Mouse (Mus musculus) ES-E14 (cell line): ENCODE measurements around the gene Arl15. TPM values are rescaled to one million over a fixed set of nuclear protein-coding genes. Genes with fewer than 3 reads are reported as not detected.

Experiments used
- DNase-seq: peaks from one replicate; pipeline ENCODE4 v3.0.0-alpha.2; 2013; ENCODE audit warnings: low read depth, low spot score
- H3K27ac ChIP-seq: 2 replicates; pipeline ENCODE4 v1.5.1; 2012; ENCODE audit warnings: low read depth, mild to moderate bottlenecking, low read length, moderate library complexity, mixed read lengths; ENCODE audit not compliant: poor library complexity, insufficient read depth, severe bottlenecking
- H3K36me3 ChIP-seq: 2 replicates; pipeline ENCODE4 v1.6.1; 2012; ENCODE audit warnings: mild to moderate bottlenecking, low read length, moderate library complexity, mixed read lengths; ENCODE audit not compliant: control insufficient read depth, poor library complexity, insufficient read depth, severe bottlenecking
- H3K4me1 ChIP-seq, 2 experiments: fragments of 150-350 bp in 1 of 2; sonication (generic) in 1 of 2; 2 replicates each; pipeline ENCODE4 v1.6.1; 2012; ENCODE audit warnings: low read length in 2 of 2, mild to moderate bottlenecking in 1 of 2, mixed read lengths in 1 of 2; ENCODE audit not compliant: control insufficient read depth in 2 of 2, insufficient read depth in 2 of 2, poor library complexity in 1 of 2
- H3K4me3 ChIP-seq, 2 experiments: fragments of 150-350 bp in 1 of 2; sonication (generic) in 1 of 2; 2 replicates each; pipeline ENCODE4 v1.5.1; 2012; ENCODE audit warnings: low read length in 2 of 2, low read depth in 1 of 2, mild to moderate bottlenecking in 1 of 2, mixed read lengths in 1 of 2; ENCODE audit not compliant: insufficient read depth in 1 of 2, poor library complexity in 1 of 2, severe bottlenecking in 1 of 2
- H3K9ac ChIP-seq: 2 replicates; pipeline ENCODE4 v1.6.1; 2012; ENCODE audit warnings: low read depth, mild to moderate bottlenecking, low read length, mixed read lengths; ENCODE audit not compliant: poor library complexity, insufficient read depth, severe bottlenecking
- H3K9me3 ChIP-seq: fragments of 150-350 bp; sonication (generic); 2 replicates; pipeline ENCODE4 v1.6.1; 2012; ENCODE audit warnings: low read depth, mild to moderate bottlenecking, low read length; ENCODE audit not compliant: control insufficient read depth, insufficient read depth
- CHD2 ChIP-seq: IDR thresholded peaks from 2 replicates; pipeline ENCODE4 v1.6.1; 2014; ENCODE audit warnings: mild to moderate bottlenecking, low read depth, low read length, inconsistent platforms
- HCFC1 ChIP-seq: IDR thresholded peaks from 2 replicates; pipeline ENCODE4 v1.6.1; 2012; ENCODE audit warnings: low read length, inconsistent platforms, borderline replicate concordance; ENCODE audit not compliant: insufficient read depth
- MAFK ChIP-seq: IDR thresholded peaks from 2 replicates; pipeline ENCODE4 v1.6.1; 2014; ENCODE audit warnings: mild to moderate bottlenecking, low read depth, low read length, inconsistent platforms; ENCODE audit not compliant: insufficient read depth
- ZC3H11A ChIP-seq: IDR thresholded peaks from 2 replicates; pipeline ENCODE4 v1.6.1; 2012; ENCODE audit warnings: low read depth, mild to moderate bottlenecking, inconsistent platforms, low read length, borderline replicate concordance
- ZNF384 ChIP-seq: IDR thresholded peaks from 2 replicates; pipeline ENCODE4 v1.6.1; 2012; ENCODE audit warnings: low read depth, low read length, inconsistent platforms
- in situ Hi-C, 2 experiments: fragments of 600-800 bp; cut with MboI; formaldehyde crosslinking; loops; one replicate each; pipeline ENCODE4 v1.15.1; 2025; ENCODE audit warnings: low sequenced_read_pairs in 2 of 2, inconsistent platforms in 1 of 2; ENCODE audit not compliant: unreplicated experiment in 2 of 2
- total RNA-seq: library from RNA; depleted of rRNA; stranded (reverse); fragments of 300-350 nt; gene quantifications from 2 replicates; pipeline ENCODE4 v1.2.3, GENCODE M21; 2012

Arl15 gene
- total RNA-seq, 1 experiment: 15.1 TPM

GRCm38 (mm10) chr13:114091231-114091630 lies 296.9 kb downstream of the Arl15 start:
- TF ChIP-seq ZC3H11A (no peak), ZNF384 (no peak), CHD2 (no peak), MAFK (no peak), HCFC1 (no peak)
- Histone ChIP-seq H3K9me3 (no peaks in the 10 kb centered on the region), H3K4me3 (no peak overlapping the region), H3K36me3 (no peaks in the 10 kb centered on the region), H3K9ac (no peak overlapping the region), H3K4me1 (peaks cover 0 to 2% of the 10 kb centered on the region in 2 experiments; a peak in 1 of 4 replicates), H3K27ac (no peak overlapping the region)
- DNase-seq: no peak
- in situ Hi-C loops: no loop called here

- Histone ChIP-seq H3K36me3 (no peaks in the 10 kb centered on the region), H3K9ac (no peak overlapping the region), H3K4me1 (no peaks in the 10 kb centered on the region), H3K9me3 (no peaks in the 10 kb centered on the region), H3K4me3 (no peak overlapping the region), H3K27ac (no peak overlapping the region)
- TF ChIP-seq MAFK (no peak), HCFC1 (no peak), ZC3H11A (no peak)
- DNase-seq: no peak
- in situ Hi-C loops: no loop called here
Observed at GRCm38 (mm10) chr13:114094151-114094875, 300.0 kb downstream of the Arl15 start.

- Histone ChIP-seq H3K9ac (no peak overlapping the region), H3K4me1 (no peaks in the 10 kb centered on the region), H3K36me3 (no peaks in the 10 kb centered on the region), H3K27ac (no peak overlapping the region), H3K9me3 (no peaks in the 10 kb centered on the region), H3K4me3 (no peak overlapping the region)
- in situ Hi-C loops: no loop called here
- no peak for DNase-seq
- TF ChIP-seq HCFC1 (no peak), MAFK (peak; percentile 95)
Observed at GRCm38 (mm10) chr13:114095440-114095839, 301.1 kb downstream of the Arl15 start.

GRCm38 (mm10) chr13:114096386-114096785 lies 302.1 kb downstream of the Arl15 start:
- TF ChIP-seq MAFK: no peak
- no peak for TF ChIP-seq ZNF384
- no peak for TF ChIP-seq CHD2
- no peak for TF ChIP-seq ZC3H11A
- no peak for TF ChIP-seq HCFC1
- in situ Hi-C loops: no loop called here

GRCm38 (mm10) chr13:114101155-114101554 lies 306.9 kb downstream of the Arl15 start:
- Histone ChIP-seq H3K9ac (no peak overlapping the region), H3K4me3 (no peak overlapping the region), H3K4me1 (no peaks in the 10 kb centered on the region), H3K27ac (no peak overlapping the region), H3K36me3 (no peaks in the 10 kb centered on the region), H3K9me3 (no peaks in the 10 kb centered on the region)
- TF ChIP-seq MAFK: no peak
- TF ChIP-seq HCFC1: no peak
- in situ Hi-C loops: no loop called here
- no peak for DNase-seq

More at GRCm38 (mm10) chr13:114096386-114096785, 302.1 kb downstream of the Arl15 start:
- DNase-seq: no peak
- H3K36me3 ChIP-seq: no peaks in the 10 kb centered on the region
- H3K4me3 ChIP-seq: no peak overlapping the region
- H3K9ac ChIP-seq: no peak overlapping the region
- H3K27ac ChIP-seq: no peak overlapping the region
- no peaks in the 10 kb centered on the region for H3K4me1 ChIP-seq
- no peaks in the 10 kb centered on the region for H3K9me3 ChIP-seq
